Mouse (Mus musculus) testis, adult 2 months (tissue): ENCODE measurements at regions not wholly inside any gene's neighbourhood (a gene's known extent, or its start where the extent isn't known, plus 50 kb on each side); places are given as distances from the start of the nearest gene placed in this dataset.

Experiments
- CTCF ChIP-seq: fragments of 200-500 bp; IDR thresholded peaks from 2 replicates; pipeline ENCODE4 v1.5.1; 2012; ENCODE audit warnings: low read depth, mild to moderate bottlenecking, inconsistent platforms, low read length, moderate library complexity; ENCODE audit not compliant: control insufficient read depth, insufficient read depth, insufficient replicate concordance
- POLR2A ChIP-seq: fragments of 200-500 bp; IDR thresholded peaks from 2 replicates; pipeline ENCODE4 v1.6.1; 2012; ENCODE audit warnings: low read depth, mild to moderate bottlenecking, inconsistent platforms, low read length, moderate library complexity; ENCODE audit not compliant: control insufficient read depth

GRCm38 (mm10) chr13:35389781-35390525, 269.7 kb upstream of the Cdyl start:
- TF ChIP-seq CTCF (no peak), POLR2A (no peak)
